Mouse (Mus musculus) cerebellum, adult 2 months (tissue): ENCODE measurements at regions not wholly inside any gene's neighbourhood (a gene's known extent, or its start where the extent isn't known, plus 50 kb on each side); places are given as distances from the start of the nearest gene placed in this dataset.

Experiments
- DNase-seq, 2 experiments: peaks; one replicate each; pipeline ENCODE4 v3.0.0; 2021
- H3K27ac ChIP-seq: fragments of 200-500 bp; 2 replicates; pipeline ENCODE4 v1.5.1; 2012; ENCODE audit warnings: low read length, control low read depth, inconsistent platforms; ENCODE audit not compliant: insufficient read depth
- H3K27me3 ChIP-seq: fragments of 200-500 bp; 2 replicates; pipeline ENCODE4 v1.6.1; 2012; ENCODE audit warnings: inconsistent platforms, mild to moderate bottlenecking, low read length, moderate library complexity; ENCODE audit not compliant: control insufficient read depth, insufficient read depth
- H3K4me1 ChIP-seq: fragments of 200-500 bp; 2 replicates; pipeline ENCODE4 v1.6.1; 2011; ENCODE audit warnings: low read length; ENCODE audit not compliant: control insufficient read depth, insufficient read depth
- H3K4me3 ChIP-seq: fragments of 200-500 bp; replicated peaks from 2 replicates; pipeline ENCODE3; 2011; ENCODE audit warnings: mild to moderate bottlenecking, low read depth, low read length, control low read depth; ENCODE audit not compliant: insufficient read depth
- CTCF ChIP-seq: fragments of 200-500 bp; IDR thresholded peaks from 2 replicates; pipeline ENCODE4 v1.5.1; 2011; ENCODE audit warnings: low read depth, mild to moderate bottlenecking, control low read depth, low read length, moderate library complexity, borderline replicate concordance; ENCODE audit not compliant: insufficient read depth
- POLR2A ChIP-seq: fragments of 200-500 bp; IDR thresholded peaks from 2 replicates; pipeline ENCODE4 v1.6.1; 2011; ENCODE audit warnings: low read length, control low read depth, borderline replicate concordance; ENCODE audit not compliant: insufficient read depth
- WGBS: fragments of 180-500 bp; shearing (Covaris S2); methylation state at CpG from one replicate; pipeline ENCODE4 v1.1.7; 2018; 5-methylcytosine and 5-hydroxymethylcytosine counted together

DNA sequence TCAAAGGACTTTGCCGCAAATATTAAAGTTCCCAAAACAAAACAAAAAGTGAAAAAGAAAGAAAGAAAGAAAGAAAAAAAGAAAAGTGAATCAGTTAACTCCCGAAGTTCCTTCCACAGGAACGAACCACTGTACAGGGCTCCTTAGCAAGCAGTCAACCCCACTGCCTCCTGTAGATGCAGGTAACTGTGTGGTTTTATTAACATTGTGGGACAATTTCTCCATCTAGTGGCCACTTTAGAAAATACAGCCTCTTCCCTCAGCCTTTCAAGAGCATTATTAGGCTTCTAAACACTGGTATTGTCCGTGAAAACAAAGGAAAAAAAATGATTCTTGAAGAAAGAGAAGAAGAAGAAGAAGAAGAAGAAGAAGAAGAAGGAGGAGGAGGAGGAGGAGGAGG is 257.7 kb upstream of the Pkdcc start:
- Histone ChIP-seq H3K4me3 (no peak overlapping the region), H3K27me3 (no peaks in the 10 kb centered on the region), H3K27ac (no peak overlapping the region), H3K4me1 (no peaks in the 10 kb centered on the region)
- WGBS, result 42% methylated on average over 4 of the region's 4 CpGs
- TF ChIP-seq CTCF, result peak; percentile 33; the same call in 1 of the 2 replicates
- TF ChIP-seq POLR2A, result no peak
- peak in 1 of 2 experiments; percentile 29 for DNase-seq

GRCm38 (mm10) chr17:82963374-82963773 is 251.7 kb upstream of the Pkdcc start:
- TF ChIP-seq POLR2A, result no peak
- TF ChIP-seq CTCF, result no peak
- H3K4me3 ChIP-seq, result no peak overlapping the region
- no peaks in the 10 kb centered on the region for H3K4me1 ChIP-seq
- no peak overlapping the region for H3K27ac ChIP-seq
- WGBS, result 60% methylated on average over 3 of the region's 3 CpGs
- DNase-seq, result no peak
- no peaks in the 10 kb centered on the region for H3K27me3 ChIP-seq

- Histone ChIP-seq H3K4me3 (no peak overlapping the region), H3K4me1 (no peaks in the 10 kb centered on the region), H3K27me3 (no peaks in the 10 kb centered on the region), H3K27ac (no peak overlapping the region)
- DNase-seq, result no peak
- TF ChIP-seq CTCF (no peak), POLR2A (no peak)
- WGBS, result 54% methylated on average over 10 of the region's 10 CpGs
Measured at GRCm38 (mm10) chr17:82999710-83000109, 215.4 kb upstream of the Pkdcc start.

DNA sequence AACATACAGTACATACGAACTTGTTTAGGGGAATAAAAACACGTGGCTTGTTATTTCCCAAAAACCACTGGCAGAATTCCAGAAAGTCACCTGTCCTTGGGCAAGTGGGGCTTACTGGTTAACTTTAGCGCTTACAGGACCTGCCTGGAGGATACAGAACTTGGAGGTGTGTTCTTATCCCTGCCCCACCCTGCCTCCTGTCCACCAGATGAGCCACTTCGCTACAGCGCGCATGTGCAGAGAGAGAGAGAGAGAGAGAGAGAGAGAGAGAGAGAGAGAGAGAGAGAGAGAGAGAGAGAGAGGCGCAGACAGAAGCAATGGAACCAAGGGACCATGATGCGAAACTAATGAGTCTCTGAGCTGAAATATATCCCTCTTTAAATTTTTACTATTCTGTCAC is 214.7 kb upstream of the Pkdcc start:
- H3K4me1 ChIP-seq, result no peaks in the 10 kb centered on the region
- H3K27me3 ChIP-seq, result no peaks in the 10 kb centered on the region
- H3K27ac ChIP-seq, result no peak overlapping the region
- DNase-seq, result no peak
- 63% methylated on average over 8 of the region's 8 CpGs for WGBS
- TF ChIP-seq POLR2A, result no peak
- no peak for TF ChIP-seq CTCF
- H3K4me3 ChIP-seq, result no peak overlapping the region

DNA sequence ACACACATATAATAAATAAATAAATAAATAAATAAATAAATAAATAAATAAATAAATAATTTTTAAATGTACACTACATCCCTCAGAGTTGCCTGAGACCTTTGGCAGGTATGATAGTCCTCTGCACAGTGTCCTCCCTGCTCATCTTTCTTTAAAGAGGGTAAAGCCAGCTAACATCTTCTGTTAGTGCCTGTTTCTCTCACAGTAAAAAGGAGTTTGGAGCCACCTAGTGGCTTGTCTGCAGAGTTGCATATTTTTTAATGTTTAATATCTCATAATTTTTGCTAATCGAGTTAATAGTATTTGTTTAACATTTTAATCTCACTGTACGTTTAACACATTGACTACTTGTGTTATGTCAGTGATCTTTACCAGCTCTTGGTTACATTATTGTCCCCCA is 213.5 kb upstream of the Pkdcc start:
- no peak for DNase-seq
- H3K4me1 ChIP-seq, result no peaks in the 10 kb centered on the region
- WGBS, result 3% methylated on average over 2 of the region's 2 CpGs
- H3K4me3 ChIP-seq, result no peak overlapping the region
- TF ChIP-seq CTCF, result peak; percentile 24; the same call in 1 of the 2 replicates
- no peak for TF ChIP-seq POLR2A
- no peaks in the 10 kb centered on the region for H3K27me3 ChIP-seq
- H3K27ac ChIP-seq, result no peak overlapping the region

DNA sequence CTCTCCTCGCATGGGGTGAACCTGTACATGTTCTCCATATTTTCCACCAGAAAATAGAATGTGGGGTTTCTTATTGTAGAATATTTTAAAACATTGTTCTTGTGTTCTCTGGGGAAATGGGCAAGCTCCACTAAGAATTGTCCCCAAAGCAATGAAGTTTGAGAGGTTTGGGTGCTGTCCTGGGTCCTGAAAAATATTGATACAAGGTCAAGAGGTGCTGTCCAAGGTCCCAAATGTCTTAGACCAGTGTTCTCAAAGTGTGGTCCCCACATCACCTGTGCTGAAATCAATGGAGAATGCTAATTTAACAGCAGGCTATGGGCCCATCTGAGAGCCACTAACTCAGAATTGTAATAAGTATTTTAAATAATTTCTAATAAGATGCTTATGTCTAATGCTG is 204.2 kb upstream of the Pkdcc start:
- TF ChIP-seq CTCF (no peak), POLR2A (no peak)
- Histone ChIP-seq H3K27ac (no peak overlapping the region), H3K4me3 (no peak overlapping the region), H3K4me1 (no peaks in the 10 kb centered on the region), H3K27me3 (no peaks in the 10 kb centered on the region; the same call in 1 of the 2 replicates)
- WGBS, result 89% methylated on average over 1 of the region's 1 CpGs
- DNase-seq, result no peak

DNA sequence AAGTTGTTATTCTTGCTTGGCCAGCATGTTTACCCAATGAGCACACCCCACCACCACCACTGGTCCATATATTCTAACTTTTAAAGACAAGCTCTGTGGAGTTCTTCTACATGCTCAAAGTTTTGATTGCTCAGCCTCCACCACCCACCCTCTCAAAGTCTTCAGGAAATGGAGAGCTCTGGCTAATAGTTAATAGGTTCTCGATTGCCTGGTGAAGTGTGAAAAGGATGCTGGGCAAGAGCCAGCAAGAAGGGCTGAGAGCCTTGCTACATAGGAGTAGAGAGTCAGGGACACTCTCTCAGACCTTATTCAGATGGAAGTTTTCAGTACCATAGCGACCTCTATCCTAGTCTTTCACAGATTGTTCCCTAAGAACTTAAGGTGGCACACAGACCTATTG is 199.4 kb upstream of the Pkdcc start:
- 48% methylated on average over 2 of the region's 2 CpGs for WGBS
- Histone ChIP-seq H3K27ac (no peak overlapping the region), H3K4me3 (no peak overlapping the region), H3K4me1 (peaks cover 6% of the 10 kb centered on the region; the same call in 1 of the 2 replicates), H3K27me3 (no peaks in the 10 kb centered on the region; the same call in 1 of the 2 replicates)
- no peak for TF ChIP-seq POLR2A
- no peak for TF ChIP-seq CTCF
- DNase-seq, result no peak

DNA sequence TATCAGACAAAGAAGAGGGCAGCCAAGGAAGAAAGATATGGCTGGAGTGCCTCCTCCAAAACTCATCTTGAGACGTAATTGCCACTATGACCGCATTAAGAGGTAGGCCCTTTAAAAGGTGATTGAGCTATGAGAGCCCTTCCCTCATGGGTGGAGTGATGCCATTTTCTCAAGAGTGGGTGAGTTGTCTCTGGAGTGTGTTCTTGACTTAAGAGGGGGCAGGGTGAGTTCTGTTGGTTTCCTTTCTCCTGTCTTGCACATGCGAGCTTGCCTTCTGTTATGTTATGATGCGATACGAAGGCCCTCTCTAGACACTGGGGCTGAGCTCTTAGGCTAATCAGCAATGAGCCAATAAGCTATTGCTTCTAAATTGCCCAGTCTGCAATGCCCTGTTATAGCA is 198.2 kb upstream of the Pkdcc start:
- TF ChIP-seq POLR2A, result no peak
- no peak for TF ChIP-seq CTCF
- no peak for DNase-seq
- no peaks in the 10 kb centered on the region; the same call in 1 of the 2 replicates for H3K27me3 ChIP-seq
- H3K4me1 ChIP-seq, result peaks cover 9% of the 10 kb centered on the region; the same call in 1 of the 2 replicates
- WGBS, result 97% methylated on average over 5 of the region's 5 CpGs
- no peak overlapping the region for H3K4me3 ChIP-seq
- H3K27ac ChIP-seq, result no peak overlapping the region

GRCm38 (mm10) chr17:83019267-83019666 is 195.8 kb upstream of the Pkdcc start:
- 52% methylated on average over 5 of the region's 5 CpGs for WGBS
- TF ChIP-seq CTCF, result no peak
- TF ChIP-seq POLR2A, result no peak
- Histone ChIP-seq H3K4me3 (no peak overlapping the region), H3K27me3 (no peaks in the 10 kb centered on the region), H3K4me1 (peaks cover 9% of the 10 kb centered on the region; the same call in 1 of the 2 replicates), H3K27ac (no peak overlapping the region)
- no peak for DNase-seq
